8 mouse cellular contexts compared by ENCODE assay signal in genomic region chr12:37109474-37110012, GRCm38 (mm10). TPM values are rescaled to one million over a fixed set of nuclear protein-coding genes. Genes with fewer than 3 reads are reported as not detected.
DNase-seq lines count a peak whose midpoint lies in the region; ATAC-seq and TF ChIP-seq lines count a peak whose summit lies in the region.

No protein-coding gene starts in this region.

- peak overlapping the region; percentile 93 for H3K4me2 ChIP-seq in kidney, embryonic 14.5 days (replicated peaks; ENCODE audit: low read depth, low read length)
- H3K4me2 ChIP-seq in intestine, embryonic 15.5 days (replicated peaks): peak overlapping the region; percentile 93
- peak overlapping the region; percentile 94 for H3K4me2 ChIP-seq in midbrain, embryonic 16.5 days (ENCODE audit: low read length)

- DNase-seq in kidney, postnatal 25 days: no peak
- DNase-seq in right cerebral cortex, postnatal 14 days: no peak
- no peak for DNase-seq in spleen, postnatal 14 days (ENCODE audit: low spot score in 2 of 2)
- no peak for DNase-seq in cerebellum, adult 9-10 months

- 3% methylated on average over 18 of the region's 18 CpGs for WGBS in kidney, embryonic 14.5 days
- 9% methylated on average over 18 of the region's 18 CpGs for WGBS in intestine, embryonic 15.5 days
- WGBS in midbrain, embryonic 16.5 days: 6% methylated on average over 18 of the region's 18 CpGs

- TF ChIP-seq CTCF in embryonic fibroblast, embryonic 13.5 days (IDR thresholded peaks at IDR 0.05; ENCODE audit: borderline replicate concordance, insufficient read depth, low read length): no peak

- no peaks in the 10 kb centered on the region for H3K9me3 ChIP-seq in kidney, embryonic 14.5 days (ENCODE audit: control insufficient read depth, low read length)
- H3K9me3 ChIP-seq in intestine, embryonic 15.5 days: no peaks in the 10 kb centered on the region
- H3K9me3 ChIP-seq in midbrain, embryonic 16.5 days (replicated peaks; ENCODE audit: control insufficient read depth, low read length, poor library complexity, severe bottlenecking): no peaks in the 10 kb centered on the region

- H3K27ac ChIP-seq in kidney, embryonic 14.5 days (ENCODE audit: low read depth, low read length): peak overlapping the region; percentile 60; the same call in 1 of the 2 replicates
- H3K27ac ChIP-seq in embryonic fibroblast, embryonic 13.5 days (ENCODE audit: insufficient read depth, low read length): no peak overlapping the region
- H3K27ac ChIP-seq in intestine, embryonic 15.5 days: no peak overlapping the region
- no peak overlapping the region for H3K27ac ChIP-seq in midbrain, embryonic 16.5 days (ENCODE audit: low read length)

- no peaks in the 10 kb centered on the region for H3K36me3 ChIP-seq in kidney, embryonic 14.5 days (ENCODE audit: control insufficient read depth, insufficient read depth, low read length)
- no peaks in the 10 kb centered on the region for H3K36me3 ChIP-seq in intestine, embryonic 15.5 days
- H3K36me3 ChIP-seq in midbrain, embryonic 16.5 days (ENCODE audit: control insufficient read depth, insufficient read depth, low read length): no peaks in the 10 kb centered on the region

- peak overlapping the region; percentile 64 for H3K4me3 ChIP-seq in kidney, embryonic 14.5 days (ENCODE audit: low read length)
- peak overlapping the region; percentile 46 for H3K4me3 ChIP-seq in embryonic fibroblast, embryonic 13.5 days (ENCODE audit: insufficient read depth, low read length)
- peak overlapping the region; percentile 45 for H3K4me3 ChIP-seq in intestine, embryonic 15.5 days (replicated peaks)
- peak overlapping the region; percentile 50 for H3K4me3 ChIP-seq in midbrain, embryonic 16.5 days (ENCODE audit: low read depth, low read length)

- peaks cover 5% of the 10 kb centered on the region; the same call in 1 of the 2 replicates for H3K27me3 ChIP-seq in kidney, embryonic 14.5 days (ENCODE audit: control insufficient read depth, insufficient read depth, low read length)
- peaks cover 24% of the 10 kb centered on the region for H3K27me3 ChIP-seq in intestine, embryonic 15.5 days (replicated peaks)
- peaks cover 27% of the 10 kb centered on the region for H3K27me3 ChIP-seq in midbrain, embryonic 16.5 days (ENCODE audit: control insufficient read depth, insufficient read depth, low read depth, low read length)

- 0 out of 2 replicates have a peak, but pooled peaks cover 3% of the 10 kb centered on the region for H3K4me1 ChIP-seq in kidney, embryonic 14.5 days (ENCODE audit: control insufficient read depth, insufficient read depth, low read length)
- 0 out of 2 replicates have a peak, but pooled peaks cover 2% of the 10 kb centered on the region for H3K4me1 ChIP-seq in embryonic fibroblast, embryonic 13.5 days (ENCODE audit: control insufficient read depth, insufficient read depth, low read length)
- H3K4me1 ChIP-seq in intestine, embryonic 15.5 days (replicated peaks): peaks cover 9% of the 10 kb centered on the region; the same call in 1 of the 2 replicates
- peaks cover 8% of the 10 kb centered on the region for H3K4me1 ChIP-seq in midbrain, embryonic 16.5 days (ENCODE audit: control insufficient read depth, insufficient read depth, low read length)

- no peak for TF ChIP-seq POLR2A in embryonic fibroblast, embryonic 13.5 days (IDR thresholded peaks at IDR 0.05; ENCODE audit: low read depth, low read length)

- peak; percentile 16; the same call in 1 of the 2 replicates for ATAC-seq in kidney, embryonic 14.5 days (ENCODE audit: low FRiP score, low TSS enrichment)
- ATAC-seq in intestine, embryonic 15.5 days: no peak
- peak; percentile 65 for ATAC-seq in midbrain, embryonic 16.5 days

- peak overlapping the region; percentile 63 for H3K9ac ChIP-seq in kidney, embryonic 14.5 days (ENCODE audit: low read depth, low read length)
- peak overlapping the region; percentile 39; the same call in 1 of the 2 replicates for H3K9ac ChIP-seq in intestine, embryonic 15.5 days
- peak overlapping the region; percentile 42; the same call in 1 of the 2 replicates for H3K9ac ChIP-seq in midbrain, embryonic 16.5 days (ENCODE audit: low read depth, low read length)

RNA-seq across cellular contexts. Expression of gene Meox2, which starts 1.2 kb away (rescaled TPM):
- 13.6 and 16.6 TPM in 2 replicates for polyA plus RNA-seq in kidney, embryonic 14.5 days (2014; fragmentation: Nextera tagmentation; extraction: Ambion mirVana)
- 1.0 and 4.4 TPM in 2 replicates for polyA plus RNA-seq in embryonic fibroblast, embryonic 13.5 days (2011; ENCODE audit: insufficient read length, low read depth, missing spikeins)
- 2.1 and 2.6 TPM in 2 replicates for polyA plus RNA-seq in intestine, embryonic 15.5 days (2015; fragmentation: Nextera tagmentation; extraction: Ambion mirVana)
- 0.08 and 0.14 TPM in 2 replicates for polyA plus RNA-seq in midbrain, embryonic 16.5 days (2015; fragmentation: Nextera tagmentation; extraction: Ambion mirVana)
